Mouse (Mus musculus): Measurements from ENCODE around the gene Eif2b4.
A peak's percentile ranks its signal among the peaks of the same experiment; 100 is the strongest.

Eif2b4 gene

DNA sequence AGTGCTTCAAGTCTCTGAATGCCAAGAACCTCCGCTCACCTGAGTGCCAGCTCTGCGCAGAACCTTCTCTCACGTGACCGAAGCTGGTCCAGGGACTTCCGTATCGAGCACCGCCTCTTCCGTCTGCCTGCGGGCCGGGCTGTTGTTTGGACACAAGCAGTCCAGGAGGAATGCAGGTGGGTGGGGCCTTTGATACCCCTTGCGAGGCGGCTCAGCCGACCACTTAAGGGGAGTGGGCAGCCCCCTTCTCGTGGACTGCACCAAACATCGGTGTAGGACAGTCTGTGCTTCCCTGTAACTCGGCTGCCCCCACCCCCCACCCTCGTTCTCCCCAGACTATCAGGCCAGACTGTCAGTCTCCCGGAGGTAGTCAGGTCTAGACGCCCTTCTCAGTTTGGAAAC is 39.1 kb downstream of the Eif2b4 start, which contains the start of gene Mpv17:
Gene Mpv17, minus strand, starts transcription at position 100 of the 402 bp plus-strand sequence.
- DNase-seq (ENCODE audit: low spot score in 2 of 2) = peak; percentile 76 to 77

DNA sequence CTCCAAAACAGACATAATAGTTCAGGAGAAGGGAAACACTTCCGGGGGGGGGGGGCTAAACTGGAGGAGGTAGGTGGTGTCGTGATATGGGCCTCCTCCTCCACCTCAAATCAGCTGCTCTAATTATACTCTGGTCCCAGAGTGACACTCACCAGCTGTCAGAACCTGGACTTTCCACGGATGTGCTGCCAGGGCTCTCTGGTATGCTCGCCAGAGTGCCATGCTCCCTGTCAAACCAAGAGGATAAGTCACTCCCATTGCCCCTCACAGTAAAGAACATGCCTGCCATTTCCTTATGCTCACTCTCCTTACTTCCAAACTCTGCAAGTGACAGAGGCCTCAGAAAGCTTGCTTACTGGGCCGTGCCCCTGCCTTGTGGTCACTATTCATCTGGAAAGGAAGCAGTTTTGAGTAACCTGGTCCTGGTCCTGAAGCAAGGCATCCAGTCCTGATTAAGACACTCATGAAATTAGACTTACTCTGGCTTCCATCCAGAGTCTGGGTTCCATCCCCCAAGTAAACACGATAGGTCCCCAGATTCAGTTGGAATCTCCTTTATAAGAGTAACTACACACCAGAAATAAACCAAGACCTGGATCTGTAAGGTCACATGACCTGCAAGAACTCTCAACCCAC is 39.6 kb downstream of the Eif2b4 start:
- no peak for DNase-seq (ENCODE audit: low spot score in 2 of 2)

DNA sequence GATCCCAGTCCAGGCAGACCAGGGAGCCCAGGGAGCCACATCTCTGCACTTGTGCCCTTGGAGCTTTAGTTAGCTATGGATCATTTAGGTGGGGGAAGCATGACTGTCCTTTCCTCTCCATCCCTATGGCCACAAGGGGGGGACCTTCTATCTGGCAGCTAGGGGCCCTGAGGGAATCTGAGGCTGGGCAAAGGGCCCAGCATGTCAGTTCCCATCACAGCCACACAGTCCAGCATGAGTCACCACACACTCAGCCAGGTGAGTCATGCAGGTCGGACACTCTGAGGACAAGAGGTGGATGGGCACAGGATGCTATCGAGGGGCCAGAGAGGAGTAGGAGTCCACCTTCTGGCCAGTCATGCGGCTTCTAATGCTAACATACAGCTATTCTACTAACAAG is 41.5 kb downstream of the Eif2b4 start:
- DNase-seq (ENCODE audit: low spot score in 2 of 2) = no peak

GRCm38 (mm10) chr5:31149781-31150180 is 43.4 kb downstream of the Eif2b4 start:
- no peak for DNase-seq (ENCODE audit: low spot score in 2 of 2)

- DNase-seq (ENCODE audit: low spot score in 2 of 2) = no peak
Observed at GRCm38 (mm10) chr5:31138968-31139425, 54.2 kb downstream of the Eif2b4 start.

DNA sequence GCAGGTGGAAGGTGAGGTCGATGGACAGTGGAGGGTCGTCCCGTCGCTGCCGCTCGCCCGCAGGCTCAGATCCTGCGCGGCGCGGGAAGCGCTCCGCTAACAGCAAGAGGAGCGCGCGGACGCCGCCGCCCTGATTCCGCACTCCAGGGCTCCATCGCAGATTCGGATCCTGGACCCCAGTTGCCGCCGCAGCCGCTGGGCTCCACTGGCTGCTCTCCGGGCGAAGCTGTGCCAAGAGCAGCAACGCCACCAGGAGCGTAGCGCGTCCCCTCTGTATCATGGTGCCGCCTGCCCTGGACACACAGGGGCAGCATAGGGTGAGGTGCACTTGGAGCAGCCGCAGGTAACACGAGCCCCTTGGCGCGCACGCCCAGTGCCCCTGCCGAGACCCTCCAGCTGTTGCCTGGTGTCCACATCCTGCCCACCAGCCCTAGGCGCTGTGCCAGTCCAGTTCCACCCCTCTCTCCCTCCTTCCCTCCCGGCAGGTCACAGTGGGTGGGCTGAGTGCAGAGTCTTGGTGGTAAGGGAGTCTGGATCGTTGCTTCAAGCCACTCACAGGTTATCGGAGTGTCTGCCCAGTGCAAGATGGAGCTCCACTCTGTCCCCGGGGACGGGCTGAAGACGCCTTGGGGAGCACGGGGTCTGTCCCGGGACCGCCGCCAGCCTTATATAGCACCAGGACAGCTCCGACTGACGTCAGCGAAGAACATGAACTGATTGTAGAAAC is 54.8 kb downstream of the Eif2b4 start, which contains the start of gene Ucn:
Gene Ucn, minus strand, starts transcription at position 589 of the 727 bp plus-strand sequence.
- no peak for DNase-seq (ENCODE audit: low spot score in 2 of 2)

DNA sequence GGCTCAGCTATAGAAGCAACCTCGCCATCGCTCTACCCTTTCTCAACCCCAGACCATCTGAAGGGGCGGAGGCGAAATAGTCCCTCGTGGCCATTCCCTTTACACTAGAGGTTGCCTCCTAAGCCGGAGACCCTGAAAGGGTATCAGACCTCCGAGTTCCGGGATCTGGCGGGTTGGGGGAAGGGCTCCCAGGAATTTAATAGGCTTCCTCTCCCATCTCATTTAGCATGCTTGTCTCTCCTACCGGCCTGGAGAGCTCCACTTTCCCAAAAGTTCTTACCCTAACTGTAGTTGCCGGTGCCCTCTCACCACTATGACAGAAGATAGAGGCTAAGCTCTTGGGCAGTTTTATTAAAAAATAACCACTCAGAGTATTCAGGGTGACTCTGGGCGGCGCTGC is 55.6 kb downstream of the Eif2b4 start:
- DNase-seq (ENCODE audit: low spot score in 2 of 2) = no peak

All from frontal cortex, postnatal 10 days (tissue).